Mouse (Mus musculus): ENCODE measurements around the gene Mgat4c. TPM values are rescaled to one million over a fixed set of nuclear protein-coding genes. Genes with fewer than 3 reads are reported as not detected.

Mgat4c gene
- polyA plus RNA-seq, 1 experiment, result 7.2 TPM

- no peak for DNase-seq (ENCODE audit: extremely low spot score in 1 of 2, low spot score in 1 of 2)
Observed at GRCm38 (mm10) chr10:102123153-102123552, 441.9 kb downstream of the Mgat4c start.

- no peak for DNase-seq (ENCODE audit: extremely low spot score in 1 of 2, low spot score in 1 of 2)
Observed at GRCm38 (mm10) chr10:102127340-102127739, 446.1 kb downstream of the Mgat4c start.

- peak in 1 of 2 experiments; percentile 10 for DNase-seq (ENCODE audit: extremely low spot score in 1 of 2, low spot score in 1 of 2)
Observed at GRCm38 (mm10) chr10:102154865-102155264, 473.6 kb downstream of the Mgat4c start.

- DNase-seq (ENCODE audit: extremely low spot score in 1 of 2, low spot score in 1 of 2), result no peak
Observed at GRCm38 (mm10) chr10:102155853-102156252, 474.6 kb downstream of the Mgat4c start.

GRCm38 (mm10) chr10:102158809-102159208 lies 477.5 kb downstream of the Mgat4c start:
- peak; percentile 20 to 40 for DNase-seq (ENCODE audit: extremely low spot score in 1 of 2, low spot score in 1 of 2)

GRCm38 (mm10) chr10:102184726-102185125 lies 503.4 kb downstream of the Mgat4c start:
- peak in 1 of 2 experiments; percentile 6 for DNase-seq (ENCODE audit: extremely low spot score in 1 of 2, low spot score in 1 of 2)

GRCm38 (mm10) chr10:102191646-102192045 lies 510.4 kb downstream of the Mgat4c start:
- DNase-seq (ENCODE audit: extremely low spot score in 1 of 2, low spot score in 1 of 2), result no peak

- no peak for DNase-seq (ENCODE audit: extremely low spot score in 1 of 2, low spot score in 1 of 2)
Observed at GRCm38 (mm10) chr10:102196850-102197249, 515.6 kb downstream of the Mgat4c start.

- DNase-seq (ENCODE audit: extremely low spot score in 1 of 2, low spot score in 1 of 2), result no peak
Observed at GRCm38 (mm10) chr10:102238558-102239211, 557.4 kb downstream of the Mgat4c start.

GRCm38 (mm10) chr10:102243897-102244296 lies 562.6 kb downstream of the Mgat4c start:
- no peak for DNase-seq (ENCODE audit: extremely low spot score in 1 of 2, low spot score in 1 of 2)

- no peak for DNase-seq (ENCODE audit: extremely low spot score in 1 of 2, low spot score in 1 of 2)
Observed at GRCm38 (mm10) chr10:102244601-102245000, 563.3 kb downstream of the Mgat4c start.

- DNase-seq (ENCODE audit: extremely low spot score in 1 of 2, low spot score in 1 of 2), result no peak
Observed at GRCm38 (mm10) chr10:102245269-102245668, 564.0 kb downstream of the Mgat4c start.

- no peak for DNase-seq (ENCODE audit: extremely low spot score in 1 of 2, low spot score in 1 of 2)
Observed at GRCm38 (mm10) chr10:102308892-102309479, 627.7 kb downstream of the Mgat4c start.

- DNase-seq (ENCODE audit: extremely low spot score in 1 of 2, low spot score in 1 of 2), result no peak
Observed at GRCm38 (mm10) chr10:102365685-102366381, 684.5 kb downstream of the Mgat4c start.

GRCm38 (mm10) chr10:102370576-102370975 lies 689.3 kb downstream of the Mgat4c start:
- no peak for DNase-seq (ENCODE audit: extremely low spot score in 1 of 2, low spot score in 1 of 2)

- no peak for DNase-seq (ENCODE audit: extremely low spot score in 1 of 2, low spot score in 1 of 2)
Observed at GRCm38 (mm10) chr10:102372111-102372510, 690.8 kb downstream of the Mgat4c start.

GRCm38 (mm10) chr10:102374061-102374460 lies 692.8 kb downstream of the Mgat4c start:
- DNase-seq (ENCODE audit: extremely low spot score in 1 of 2, low spot score in 1 of 2), result no peak

GRCm38 (mm10) chr10:102377377-102377776 lies 696.1 kb downstream of the Mgat4c start:
- no peak for DNase-seq (ENCODE audit: extremely low spot score in 1 of 2, low spot score in 1 of 2)

GRCm38 (mm10) chr10:102389223-102389622 lies 707.9 kb downstream of the Mgat4c start:
- no peak for DNase-seq (ENCODE audit: extremely low spot score in 1 of 2, low spot score in 1 of 2)

- DNase-seq (ENCODE audit: extremely low spot score in 1 of 2, low spot score in 1 of 2), result peak in 1 of 2 experiments; percentile 27
Observed at GRCm38 (mm10) chr10:102417654-102418272, 736.5 kb downstream of the Mgat4c start.

GRCm38 (mm10) chr10:102435048-102435447 lies 753.8 kb downstream of the Mgat4c start:
- DNase-seq (ENCODE audit: extremely low spot score in 1 of 2, low spot score in 1 of 2), result peak in 1 of 2 experiments; percentile 53

Data from frontal cortex, adult 2 months (tissue).